Mouse (Mus musculus): ENCODE results near the gene 4933417A18Rik. TPM values are rescaled to one million over a fixed set of nuclear protein-coding genes. Genes with fewer than 3 reads are reported as not detected.
"Not testable (repeated sequence)": the region's sequence is repeated elsewhere in the genome, so short reads cannot be mapped to it uniquely, and the experiment has no call there.

Gene 4933417A18Rik
- polyA plus RNA-seq, 1 experiment from 2014 or later, result not detected

DNA sequence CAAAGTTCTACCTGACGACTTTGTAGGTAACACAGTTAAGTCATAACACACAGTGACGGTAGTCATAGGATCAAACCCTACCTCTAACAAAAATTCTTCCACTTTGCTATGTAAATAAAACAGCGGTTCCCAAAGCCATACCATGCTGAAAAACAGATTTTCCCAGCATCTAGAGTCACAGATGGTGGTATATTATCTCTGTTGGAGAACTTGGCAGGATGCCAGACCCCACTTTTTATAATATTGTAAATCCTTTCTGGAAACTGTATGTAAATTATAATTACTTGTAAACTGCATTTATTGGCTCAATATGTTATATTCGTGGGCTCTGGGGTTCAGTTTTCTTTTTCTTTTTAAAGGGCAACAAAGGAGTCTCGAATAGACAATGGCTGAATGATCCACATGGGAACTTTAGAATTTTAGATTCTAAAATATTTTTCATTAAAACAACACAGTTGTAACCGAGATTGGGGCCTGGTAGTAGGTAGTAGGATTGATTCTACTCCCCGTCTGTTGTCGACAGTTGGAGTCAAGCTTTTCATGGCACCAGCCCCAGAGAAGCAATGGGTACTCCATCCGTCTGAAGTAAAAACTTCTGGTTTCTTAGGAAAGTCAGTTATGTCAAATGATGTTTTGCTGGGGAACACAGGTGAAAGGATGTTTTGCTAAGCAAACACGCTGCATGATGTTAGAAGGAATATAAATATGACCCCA lies 10.9 kb downstream of the 4933417A18Rik start:
- 83% methylated on average over 10 of the region's 10 CpGs for WGBS
- no peak overlapping the region for H3K27ac ChIP-seq (ENCODE audit: low read depth, low read length)
- H3K9ac ChIP-seq (ENCODE audit: low read depth, low read length), result no peak overlapping the region
- no peaks in the 10 kb centered on the region for H3K4me1 ChIP-seq (replicated peaks; ENCODE audit: control insufficient read depth, insufficient read depth, low read length)
- H3K9me3 ChIP-seq (ENCODE audit: control insufficient read depth, low read length), result no peaks in the 10 kb centered on the region
- H3K4me2 ChIP-seq (replicated peaks; ENCODE audit: low read depth, low read length), result no peak overlapping the region
- no peaks in the 10 kb centered on the region for H3K27me3 ChIP-seq (ENCODE audit: control insufficient read depth, insufficient read depth, low read length)
- ATAC-seq (ENCODE audit: low FRiP score) (no peak), DNase-seq (ENCODE audit: low spot score) (no peak)
- H3K4me3 ChIP-seq (ENCODE audit: low read depth, low read length), result no peak overlapping the region
- no peaks in the 10 kb centered on the region for H3K36me3 ChIP-seq (ENCODE audit: control insufficient read depth, insufficient read depth, low read length)

DNA sequence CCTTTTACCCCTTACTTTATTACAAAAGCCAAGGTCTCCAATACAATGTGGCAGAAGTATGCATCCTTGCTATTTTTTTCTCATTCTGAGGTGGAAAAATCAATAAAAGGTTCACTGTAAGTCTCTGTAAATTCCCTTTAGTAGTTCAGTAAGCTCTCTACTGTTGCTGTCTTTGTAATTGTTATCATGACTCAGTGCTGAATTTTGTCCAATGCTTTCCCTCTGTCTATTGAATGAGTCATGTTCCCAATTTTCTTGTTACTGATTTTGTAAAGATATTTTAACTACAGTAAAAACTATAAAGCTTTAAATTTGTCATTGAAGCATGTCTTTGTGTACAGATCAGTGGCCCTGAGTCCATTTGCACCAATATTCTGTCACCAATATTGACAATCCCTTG lies 18.2 kb downstream of the 4933417A18Rik start:
- Histone ChIP-seq H3K27me3 (ENCODE audit: control insufficient read depth, insufficient read depth, low read length) (no peaks in the 10 kb centered on the region), H3K4me1 (replicated peaks; ENCODE audit: control insufficient read depth, insufficient read depth, low read length) (no peaks in the 10 kb centered on the region), H3K36me3 (ENCODE audit: control insufficient read depth, insufficient read depth, low read length) (no peaks in the 10 kb centered on the region), H3K4me3 (ENCODE audit: low read depth, low read length) (no peak overlapping the region), H3K4me2 (replicated peaks; ENCODE audit: low read depth, low read length) (no peak overlapping the region), H3K9ac (ENCODE audit: low read depth, low read length) (no peak overlapping the region), H3K27ac (ENCODE audit: low read depth, low read length) (no peak overlapping the region), H3K9me3 (ENCODE audit: control insufficient read depth, low read length) (no peaks in the 10 kb centered on the region)
- ATAC-seq (ENCODE audit: low FRiP score), result no peak
- no peak for DNase-seq (ENCODE audit: low spot score)

DNA sequence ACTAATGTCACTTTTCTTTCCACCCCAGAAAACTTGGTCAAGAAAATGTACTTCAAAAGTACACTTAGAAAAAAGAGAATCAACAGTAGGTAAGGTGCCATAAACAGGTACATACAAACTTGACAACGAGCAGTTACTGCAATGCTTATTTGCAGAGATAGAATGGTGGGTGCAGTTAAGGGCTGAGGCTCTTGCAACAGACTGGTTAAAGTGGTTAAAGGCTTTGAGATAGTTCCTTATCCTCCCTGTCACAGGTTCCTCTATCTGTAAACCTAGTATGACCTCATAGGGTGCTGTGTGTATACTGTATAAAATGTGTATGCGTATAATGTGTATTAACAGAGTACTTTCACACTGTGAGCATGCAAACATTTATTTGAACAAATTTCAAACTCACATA lies 27.2 kb downstream of the 4933417A18Rik start:
- not testable (repeated sequence) for H3K4me1 ChIP-seq (replicated peaks; ENCODE audit: control insufficient read depth, insufficient read depth, low read length); H3K36me3 ChIP-seq (ENCODE audit: control insufficient read depth, insufficient read depth, low read length); ATAC-seq (ENCODE audit: low FRiP score); H3K27ac ChIP-seq (ENCODE audit: low read depth, low read length); H3K4me3 ChIP-seq (ENCODE audit: low read depth, low read length); H3K27me3 ChIP-seq (ENCODE audit: control insufficient read depth, insufficient read depth, low read length); H3K9ac ChIP-seq (ENCODE audit: low read depth, low read length); H3K4me2 ChIP-seq (replicated peaks; ENCODE audit: low read depth, low read length); H3K9me3 ChIP-seq (ENCODE audit: control insufficient read depth, low read length); DNase-seq (ENCODE audit: low spot score)
- 93% methylated on average over 2 of the region's 2 CpGs for WGBS

DNA sequence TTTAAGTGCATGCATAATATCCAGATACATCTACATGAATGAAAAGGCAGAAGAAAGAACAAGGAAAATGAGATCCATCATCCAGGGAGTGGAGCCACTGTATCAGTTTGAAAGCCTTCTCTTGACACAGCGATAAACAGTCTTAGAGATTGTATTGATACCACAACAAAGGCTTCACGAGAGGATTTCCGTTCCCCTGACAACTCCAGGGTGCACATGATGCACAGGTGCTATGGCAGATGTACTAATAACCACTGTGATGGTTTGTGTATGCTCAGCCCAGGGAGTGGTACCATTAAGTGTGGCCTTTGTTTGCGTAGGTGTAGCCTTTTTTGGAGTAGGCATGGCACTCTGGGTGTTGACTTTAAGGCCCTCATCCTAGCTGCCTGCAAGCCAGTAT lies 32.7 kb downstream of the 4933417A18Rik start:
- no peak for ATAC-seq (ENCODE audit: low FRiP score)

DNA sequence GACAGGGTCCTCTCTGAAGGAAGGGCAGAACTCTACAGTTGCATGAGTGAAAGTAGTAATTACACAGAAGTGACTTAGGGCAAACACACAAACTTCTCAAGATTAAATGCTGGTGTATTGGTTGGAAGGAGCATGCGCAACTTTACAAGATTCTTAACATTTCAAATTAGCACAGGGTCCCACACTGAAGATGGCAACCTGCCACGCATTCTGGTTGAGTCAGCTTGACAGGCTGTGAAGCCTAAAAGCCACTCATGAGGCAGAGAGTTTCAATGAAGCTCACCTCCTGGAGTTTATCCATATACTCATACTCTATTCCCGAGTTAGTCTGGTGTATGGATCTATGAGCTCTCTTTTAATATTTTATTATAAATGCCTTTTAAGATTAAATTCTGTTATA lies 33.9 kb downstream of the 4933417A18Rik start:
- H3K4me1 ChIP-seq (replicated peaks; ENCODE audit: control insufficient read depth, insufficient read depth, low read length); H3K27ac ChIP-seq (ENCODE audit: low read depth, low read length); H3K4me3 ChIP-seq (ENCODE audit: low read depth, low read length); H3K4me2 ChIP-seq (replicated peaks; ENCODE audit: low read depth, low read length); H3K36me3 ChIP-seq (ENCODE audit: control insufficient read depth, insufficient read depth, low read length); H3K9me3 ChIP-seq (ENCODE audit: control insufficient read depth, low read length); H3K9ac ChIP-seq (ENCODE audit: low read depth, low read length); ATAC-seq (ENCODE audit: low FRiP score); H3K27me3 ChIP-seq (ENCODE audit: control insufficient read depth, insufficient read depth, low read length); DNase-seq (ENCODE audit: low spot score): not testable (repeated sequence)
- 87% methylated on average over 3 of the region's 3 CpGs for WGBS

More for the DNA sequence above, 32.7 kb downstream of the 4933417A18Rik start:
- Histone ChIP-seq H3K4me2 (replicated peaks; ENCODE audit: low read depth, low read length) (no peak overlapping the region), H3K36me3 (ENCODE audit: control insufficient read depth, insufficient read depth, low read length) (no peaks in the 10 kb centered on the region), H3K27ac (ENCODE audit: low read depth, low read length) (no peak overlapping the region), H3K9ac (ENCODE audit: low read depth, low read length) (no peak overlapping the region), H3K9me3 (ENCODE audit: control insufficient read depth, low read length) (no peaks in the 10 kb centered on the region), H3K4me3 (ENCODE audit: low read depth, low read length) (no peak overlapping the region), H3K4me1 (replicated peaks; ENCODE audit: control insufficient read depth, insufficient read depth, low read length) (no peaks in the 10 kb centered on the region), H3K27me3 (ENCODE audit: control insufficient read depth, insufficient read depth, low read length) (no peaks in the 10 kb centered on the region)
- no peak for DNase-seq (ENCODE audit: low spot score)
- WGBS, result 85% methylated on average over 4 of the region's 4 CpGs

DNA sequence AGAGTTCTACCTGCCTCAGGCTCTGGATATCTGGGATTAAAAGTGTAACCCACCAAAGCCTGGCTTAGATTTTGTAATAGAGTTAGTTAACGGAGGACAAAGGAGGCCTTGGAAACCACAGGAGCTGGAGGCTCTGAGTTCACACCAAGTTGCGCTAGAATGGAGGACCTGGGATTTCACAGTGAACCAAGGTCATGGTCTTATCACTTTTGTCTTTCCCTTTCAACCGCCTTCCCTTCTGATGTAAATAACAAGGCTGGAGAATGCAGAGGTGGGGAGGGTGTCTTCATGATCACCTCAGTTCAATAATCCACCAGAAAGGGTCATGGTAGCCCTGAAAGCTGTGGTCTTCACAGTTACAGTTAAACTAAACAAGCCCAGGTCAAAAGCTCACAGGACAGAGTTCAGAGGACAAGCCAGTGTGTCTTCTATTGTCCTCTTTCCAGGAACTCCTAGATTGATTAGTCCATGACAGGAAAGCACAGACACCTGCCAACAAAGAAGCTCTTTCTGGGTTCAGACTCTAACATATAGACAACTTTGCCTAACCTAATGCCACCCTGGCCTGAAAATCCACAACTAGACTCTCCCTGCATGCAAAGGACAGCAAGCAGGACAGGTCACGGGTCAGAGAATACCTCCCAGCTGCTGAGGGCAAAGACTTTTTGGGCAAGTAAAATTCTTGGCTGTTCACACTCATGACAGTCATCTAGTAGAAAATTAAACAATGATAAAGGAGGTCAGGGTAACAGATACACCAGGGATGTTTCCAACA lies 37.0 kb downstream of the 4933417A18Rik start:
- peaks cover 2% of the 10 kb centered on the region for H3K27me3 ChIP-seq (ENCODE audit: control insufficient read depth, insufficient read depth, low read length)
- no peak overlapping the region for H3K4me2 ChIP-seq (replicated peaks; ENCODE audit: low read depth, low read length)
- WGBS, result 87% methylated on average over 4 of the region's 4 CpGs
- no peak overlapping the region for H3K4me3 ChIP-seq (ENCODE audit: low read depth, low read length)
- no peak overlapping the region for H3K27ac ChIP-seq (ENCODE audit: low read depth, low read length)
- DNase-seq (ENCODE audit: low spot score), result no peak
- no peaks in the 10 kb centered on the region for H3K4me1 ChIP-seq (replicated peaks; ENCODE audit: control insufficient read depth, insufficient read depth, low read length)
- H3K9ac ChIP-seq (ENCODE audit: low read depth, low read length), result no peak overlapping the region
- no peaks in the 10 kb centered on the region for H3K9me3 ChIP-seq (ENCODE audit: control insufficient read depth, low read length)
- no peak for ATAC-seq (ENCODE audit: low FRiP score)
- H3K36me3 ChIP-seq (ENCODE audit: control insufficient read depth, insufficient read depth, low read length), result no peaks in the 10 kb centered on the region

DNA sequence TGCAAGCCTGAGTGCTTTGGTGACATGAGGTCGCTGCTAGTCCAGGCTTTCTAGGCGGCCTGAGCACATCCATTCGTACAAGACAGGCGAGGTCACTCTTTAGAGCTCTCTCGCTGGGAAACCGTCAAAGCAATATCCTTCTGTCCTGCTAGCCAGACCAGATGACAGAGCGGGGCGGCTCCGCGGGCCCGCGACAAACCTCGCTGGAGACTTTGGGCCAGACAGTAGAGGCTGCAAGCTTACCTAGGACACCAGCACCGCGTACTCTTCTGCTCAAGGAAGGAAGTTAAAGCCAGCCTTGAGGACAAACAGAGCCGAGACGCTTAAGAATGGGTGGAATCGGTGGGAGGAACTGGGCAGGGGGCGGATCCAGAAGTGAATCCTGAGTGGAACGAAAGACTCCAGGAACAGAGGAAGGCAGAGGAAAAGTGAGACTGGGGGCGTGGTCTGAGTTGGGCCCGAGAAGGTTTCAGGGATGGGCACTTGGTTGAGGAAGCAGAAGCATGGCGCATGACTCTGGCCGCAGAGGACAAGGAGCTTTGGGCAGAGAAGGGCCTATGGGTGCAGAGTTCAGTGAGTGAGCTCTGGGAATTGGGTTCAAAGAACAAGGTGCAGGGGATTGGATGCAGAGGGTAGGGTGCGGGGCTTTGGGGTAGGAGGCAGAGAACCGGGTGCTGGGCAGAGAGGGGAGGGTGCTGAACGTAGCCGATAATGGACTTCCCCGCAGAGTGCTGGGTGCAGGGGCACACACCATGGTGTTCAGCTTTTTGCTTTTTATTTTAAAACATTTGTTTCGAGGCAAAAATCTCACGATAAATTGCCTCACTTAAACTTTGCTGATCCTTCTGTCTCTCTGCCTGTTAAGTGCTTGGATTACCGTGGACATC lies 39.5 kb downstream of the 4933417A18Rik start, which contains the start of gene Eci3:
Gene Eci3 (minus strand): TSS at position 300 of the 887 bp plus-strand sequence.
- Histone ChIP-seq H3K36me3 (ENCODE audit: control insufficient read depth, insufficient read depth, low read length) (no peaks in the 10 kb centered on the region), H3K4me3 (ENCODE audit: low read depth, low read length) (peak within 1 kb of the TSS; percentile 27), H3K9me3 (ENCODE audit: control insufficient read depth, low read length) (no peaks in the 10 kb centered on the region), H3K27me3 (ENCODE audit: control insufficient read depth, insufficient read depth, low read length) (peaks cover 2% of the 10 kb centered on the region), H3K4me1 (replicated peaks; ENCODE audit: control insufficient read depth, insufficient read depth, low read length) (no peaks in the 10 kb centered on the region), H3K4me2 (replicated peaks; ENCODE audit: low read depth, low read length) (peak within 1 kb of the TSS; percentile 54), H3K9ac (ENCODE audit: low read depth, low read length) (no peak within 1 kb of the TSS), H3K27ac (ENCODE audit: low read depth, low read length) (no peak within 1 kb of the TSS)
- ATAC-seq (ENCODE audit: low FRiP score) (peak; percentile 67), DNase-seq (ENCODE audit: low spot score) (peak; percentile 53)
- WGBS, result 4% methylated on average over 32 of the region's 32 CpGs

DNA sequence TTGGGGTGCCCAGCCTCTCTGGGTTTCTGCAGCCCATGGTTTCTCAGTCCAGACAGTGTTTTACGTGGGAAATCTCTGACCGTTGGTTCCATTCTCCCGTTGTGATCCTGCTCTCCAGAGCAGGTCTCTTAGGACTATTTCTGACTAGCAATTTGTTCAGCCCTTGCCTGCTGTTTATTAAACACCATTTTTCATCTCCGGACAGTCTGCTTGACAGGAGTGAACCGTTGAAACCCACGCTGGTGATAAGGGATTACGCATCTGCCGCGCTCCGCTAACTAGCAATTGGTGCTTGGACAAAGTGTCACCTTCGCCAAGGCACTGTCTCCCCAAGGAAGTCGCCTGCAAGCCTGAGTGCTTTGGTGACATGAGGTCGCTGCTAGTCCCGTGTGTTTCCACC lies 40.2 kb downstream of the 4933417A18Rik start:
- WGBS, result 5% methylated on average over 14 of the region's 14 CpGs
- no peaks in the 10 kb centered on the region for H3K4me1 ChIP-seq (replicated peaks; ENCODE audit: control insufficient read depth, insufficient read depth, low read length)
- no peak overlapping the region for H3K27ac ChIP-seq (ENCODE audit: low read depth, low read length)
- peak overlapping the region; percentile 27; the same call in 1 of the 2 replicates for H3K4me3 ChIP-seq (ENCODE audit: low read depth, low read length)
- peak; percentile 53 for DNase-seq (ENCODE audit: low spot score)
- no peak overlapping the region for H3K9ac ChIP-seq (ENCODE audit: low read depth, low read length)
- H3K36me3 ChIP-seq (ENCODE audit: control insufficient read depth, insufficient read depth, low read length), result no peaks in the 10 kb centered on the region
- peak overlapping the region; percentile 54 for H3K4me2 ChIP-seq (replicated peaks; ENCODE audit: low read depth, low read length)
- H3K9me3 ChIP-seq (ENCODE audit: control insufficient read depth, low read length), result no peaks in the 10 kb centered on the region
- H3K27me3 ChIP-seq (ENCODE audit: control insufficient read depth, insufficient read depth, low read length), result peaks cover 2% of the 10 kb centered on the region
- ATAC-seq (ENCODE audit: low FRiP score), result peak; percentile 53; the same call in 1 of the 2 replicates
